Mouse (Mus musculus) urinary bladder, postnatal 36 days (tissue): ENCODE measurements around the gene Coq10b.
A peak's percentile ranks its signal among the peaks of the same experiment; 100 is the strongest.
"Not testable (repeated sequence)": the region's sequence is repeated elsewhere in the genome, so short reads cannot be mapped to it uniquely, and the experiment has no call there.

Source experiments
- DNase-seq, 2 experiments: peaks; one replicate each; pipeline ENCODE4 v3.0.0; 2022; ENCODE audit warnings: low spot score in 2 of 2, mixed read lengths in 1 of 2

Gene Coq10b

DNA sequence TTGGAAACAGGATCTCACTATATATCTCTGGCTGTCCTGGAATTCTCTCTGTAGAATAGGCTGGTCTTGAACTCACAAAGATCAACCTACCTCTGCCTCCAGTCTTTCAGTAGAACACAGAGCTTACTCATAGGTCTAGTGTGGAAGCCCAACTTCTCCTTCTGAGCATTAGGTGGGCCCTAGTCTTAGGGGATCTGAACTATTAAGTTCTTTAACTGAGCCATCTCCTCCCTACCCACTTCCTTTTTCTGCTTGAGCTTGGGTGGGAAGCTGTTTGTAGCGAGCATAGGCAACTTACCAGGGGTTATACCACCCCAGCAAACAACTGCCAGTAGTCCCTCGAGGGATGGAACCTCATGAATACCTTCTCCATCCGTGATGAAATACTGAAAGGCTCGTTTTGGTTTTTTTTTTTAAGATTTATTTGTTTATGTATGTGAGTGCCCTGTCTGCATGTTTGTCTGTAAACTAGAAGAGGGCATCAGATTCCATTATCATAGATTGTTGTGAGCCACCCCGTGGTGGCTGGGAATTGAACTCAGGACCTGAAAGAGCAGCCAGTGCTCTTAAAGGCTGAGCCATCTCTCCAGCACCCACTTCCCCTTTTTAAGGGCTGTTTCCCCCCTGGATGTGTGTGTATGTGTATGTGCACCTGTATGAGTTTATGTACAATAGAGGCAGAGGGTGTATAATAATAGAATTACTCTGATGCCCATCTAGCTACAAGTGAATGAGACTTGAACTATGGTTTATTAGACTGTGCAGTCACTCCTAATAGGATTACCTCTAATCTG is 2.9 kb downstream of the Coq10b start:
- DNase-seq = no peak

DNA sequence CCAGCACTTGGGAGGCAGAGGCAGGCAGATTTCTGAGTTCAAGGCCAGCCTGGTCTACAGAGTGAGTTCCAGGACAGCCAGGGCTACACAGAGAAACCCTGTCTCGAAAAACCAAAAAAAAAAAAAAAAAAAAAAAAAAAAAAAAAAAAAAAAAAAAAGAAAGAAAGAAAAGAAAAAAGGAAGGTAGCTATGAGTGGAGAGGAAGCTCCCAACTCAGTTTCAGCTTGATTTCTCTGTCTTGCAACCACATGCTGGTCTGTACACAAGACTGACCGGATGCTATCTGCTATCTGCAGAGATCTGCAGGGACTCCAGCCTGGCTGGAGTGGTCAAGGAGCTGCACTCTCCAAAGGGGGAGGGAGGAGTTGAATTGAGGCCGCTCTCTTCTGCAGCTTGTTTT is 5.8 kb downstream of the Coq10b start:
- not testable (repeated sequence) for DNase-seq

DNA sequence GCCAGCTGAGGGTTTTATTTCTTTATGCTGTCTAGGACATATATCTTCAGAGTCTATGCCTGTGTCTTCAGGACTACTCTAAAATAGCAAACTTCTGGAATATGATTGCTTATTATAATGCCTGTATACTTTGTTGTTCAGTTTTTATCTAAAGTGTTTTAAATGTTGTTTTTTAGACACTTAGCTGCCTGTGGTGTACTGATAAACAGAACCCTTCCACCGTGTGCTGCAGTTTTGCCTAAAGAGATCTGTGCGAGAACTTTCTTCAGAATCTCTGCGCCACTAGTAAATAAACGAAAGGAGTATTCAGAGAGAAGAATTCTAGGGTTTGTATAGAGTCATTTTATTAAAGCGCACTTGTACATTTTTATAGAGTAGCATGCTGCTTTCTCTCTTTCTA is 8.5 kb downstream of the Coq10b start:
- DNase-seq = no peak

DNA sequence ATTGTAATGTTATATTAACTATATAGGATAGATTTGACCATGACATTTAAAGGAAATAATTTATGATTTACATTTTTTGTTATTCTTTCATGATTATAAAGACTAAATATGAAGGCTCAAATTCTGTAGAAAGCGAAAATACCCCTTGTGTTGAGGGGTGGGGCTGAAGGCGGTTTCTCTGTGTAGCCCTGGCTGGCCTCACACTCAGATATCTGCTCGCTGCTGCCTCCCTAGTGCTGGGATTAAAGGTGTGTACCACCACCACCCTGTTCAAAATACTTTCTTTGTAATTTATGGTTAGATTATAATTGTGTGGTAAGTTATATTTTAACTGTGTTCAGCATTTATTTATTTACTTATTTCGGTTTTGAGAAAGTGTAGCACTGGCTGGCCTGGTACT is 9.2 kb downstream of the Coq10b start:
- DNase-seq = no peak

DNA sequence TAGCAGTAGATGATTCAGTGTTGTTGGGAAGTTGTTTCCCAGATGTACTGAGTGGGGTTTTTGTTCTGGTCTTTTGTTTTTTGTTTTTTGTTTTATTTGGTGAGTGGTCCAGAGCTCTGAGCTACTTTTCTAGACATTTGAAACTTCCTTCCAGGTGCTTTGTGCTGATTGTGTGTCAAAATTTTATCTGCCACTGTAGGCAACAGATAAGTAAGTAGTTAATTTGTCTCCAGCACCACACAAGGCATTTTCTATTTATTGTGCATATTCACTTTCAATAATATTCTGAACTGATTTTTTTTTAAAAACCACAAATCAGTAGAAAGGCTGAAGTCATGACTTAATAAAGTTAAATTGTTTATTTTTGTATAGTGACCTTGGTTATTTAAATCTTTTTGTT is 19.8 kb downstream of the Coq10b start:
- not testable (repeated sequence) for DNase-seq

DNA sequence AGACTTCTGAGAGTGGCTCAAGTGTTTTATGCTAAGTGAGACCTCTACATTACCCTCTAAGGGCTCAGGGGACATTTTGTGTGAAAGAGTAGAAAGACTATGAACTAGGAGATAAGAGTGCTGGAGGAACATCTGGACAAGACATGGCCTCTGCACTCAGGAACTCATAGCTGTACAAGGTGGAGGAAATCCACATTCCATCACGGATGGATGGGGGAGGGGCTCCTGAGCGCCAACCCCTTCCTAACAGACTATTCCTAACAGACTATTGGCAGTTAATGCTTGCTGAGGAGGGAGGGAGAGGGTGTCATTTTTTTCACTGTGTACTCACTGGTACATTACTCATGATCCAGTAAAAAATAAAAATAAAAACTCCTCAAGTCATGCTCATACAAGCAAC is 22.2 kb downstream of the Coq10b start:
- no peak for DNase-seq

DNA sequence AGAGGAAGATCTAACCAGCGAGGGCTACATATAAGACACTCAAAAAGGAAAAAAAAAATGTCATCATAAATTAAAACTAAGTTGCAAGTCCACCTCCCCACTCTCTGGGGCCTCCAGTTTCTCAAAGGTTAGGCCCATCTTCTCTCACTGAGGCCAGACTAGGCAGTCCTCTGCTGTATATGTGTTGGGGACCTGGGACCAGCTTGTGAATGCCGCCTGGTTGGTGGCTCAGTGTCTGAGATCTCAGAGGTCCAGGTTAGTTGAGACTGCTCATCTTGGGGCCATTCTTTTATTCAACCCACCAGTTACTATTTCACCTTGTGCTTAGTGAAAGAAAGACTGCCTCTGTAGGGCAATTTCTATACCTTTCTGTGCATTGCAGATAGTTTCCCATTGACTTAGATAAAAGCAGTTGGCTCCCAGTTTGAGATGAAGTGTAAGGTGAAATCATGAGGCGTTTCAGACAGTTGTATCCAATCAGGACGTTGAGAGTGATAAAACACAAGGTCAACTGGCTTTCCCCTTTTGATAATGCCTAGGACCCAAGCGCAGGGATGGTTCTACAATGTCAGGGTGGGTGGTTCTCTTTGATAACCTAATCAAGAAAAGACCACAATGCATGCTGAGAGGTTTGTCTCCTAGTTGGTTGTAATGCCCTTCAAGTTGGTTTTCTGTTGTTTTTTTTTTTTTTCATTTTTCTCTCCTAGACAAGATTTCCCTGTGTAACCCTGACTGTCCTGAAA is 23.3 kb downstream of the Coq10b start:
- no peak for DNase-seq

DNA sequence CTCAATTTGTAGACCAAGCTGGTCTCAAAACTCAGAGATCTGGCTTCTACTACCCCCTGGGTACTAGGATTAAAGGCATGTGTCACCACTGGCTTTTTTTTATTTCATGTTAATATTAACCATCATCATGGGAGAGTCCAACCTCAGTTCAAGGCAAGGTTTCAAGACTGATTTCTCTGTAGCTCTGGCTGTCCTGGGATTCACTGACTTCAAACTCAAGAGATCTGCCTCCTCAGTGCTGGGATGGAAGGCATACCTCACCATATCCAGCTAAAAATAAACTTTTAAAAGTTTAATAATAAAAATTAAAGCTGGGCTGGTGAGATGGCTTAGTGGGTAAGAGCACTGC is 23.8 kb downstream of the Coq10b start:
- DNase-seq = no peak

DNA sequence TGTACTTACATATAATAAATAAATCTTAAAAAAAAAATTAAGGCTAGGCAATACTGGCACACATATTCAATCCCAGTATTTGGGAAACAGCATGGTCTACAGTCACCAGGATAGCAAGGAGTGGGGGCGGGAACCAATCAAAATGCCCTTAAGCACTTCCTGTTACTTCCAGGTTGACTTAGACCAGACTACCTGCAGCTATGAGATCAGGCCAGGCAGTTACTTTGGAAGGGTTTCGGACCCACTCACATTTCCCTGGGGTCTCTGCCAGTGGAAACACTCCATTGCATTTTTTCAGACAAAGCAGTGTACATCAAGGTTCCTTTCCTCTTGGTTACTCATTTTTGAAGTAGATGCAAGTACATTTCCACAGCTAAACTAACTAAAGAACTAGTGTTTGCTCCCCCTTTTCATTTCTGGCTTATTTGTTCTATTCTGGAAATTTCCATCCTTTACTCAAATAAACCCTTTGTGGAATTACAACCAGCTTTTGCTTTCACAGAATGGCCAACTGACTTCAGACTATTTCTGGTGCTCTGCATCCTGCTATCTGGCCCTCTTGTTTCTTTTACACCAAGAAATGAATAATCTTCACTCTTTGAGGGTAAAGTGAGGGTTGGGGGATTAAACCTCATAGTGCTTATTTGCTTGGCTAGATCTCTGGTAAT is 24.4 kb downstream of the Coq10b start:
- DNase-seq = no peak

DNA sequence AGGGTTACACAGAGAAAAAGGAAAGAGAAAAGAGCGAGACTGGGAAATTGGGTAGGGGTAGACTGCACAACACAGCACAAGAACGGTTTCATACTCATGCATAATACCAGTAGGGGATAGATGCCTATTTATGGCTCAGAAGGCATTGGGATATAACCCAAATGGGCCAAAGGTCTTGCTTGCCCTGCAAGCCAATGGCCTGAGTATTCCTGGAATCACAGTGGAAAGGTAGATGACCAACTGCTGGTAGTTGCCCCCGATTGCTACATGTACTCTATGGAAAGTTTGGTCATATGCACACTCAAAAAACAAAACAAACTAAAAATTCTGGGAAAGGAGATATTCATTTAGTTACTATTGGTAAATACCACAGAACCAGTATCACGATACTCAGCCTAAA is 27.1 kb downstream of the Coq10b start:
- DNase-seq = no peak

DNA sequence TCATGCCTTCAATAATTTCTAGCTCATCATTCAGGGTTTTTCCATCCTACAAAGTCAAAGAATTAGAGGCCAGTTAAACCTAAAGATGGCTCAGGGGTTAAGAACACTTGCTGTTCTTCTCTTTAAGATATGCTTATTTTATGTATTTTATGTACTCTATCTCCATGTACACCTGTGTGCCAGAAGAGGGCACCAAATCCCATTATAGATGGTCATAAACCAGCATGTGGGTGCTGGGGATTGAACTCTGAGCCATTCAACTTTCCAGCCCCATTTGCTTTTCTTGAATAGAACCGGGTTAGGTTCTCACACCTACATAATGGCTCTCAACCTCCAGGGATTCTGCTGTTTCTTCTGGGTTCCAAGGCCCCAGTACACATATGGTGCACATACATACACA is 29.5 kb downstream of the Coq10b start:
- DNase-seq = no peak

DNA sequence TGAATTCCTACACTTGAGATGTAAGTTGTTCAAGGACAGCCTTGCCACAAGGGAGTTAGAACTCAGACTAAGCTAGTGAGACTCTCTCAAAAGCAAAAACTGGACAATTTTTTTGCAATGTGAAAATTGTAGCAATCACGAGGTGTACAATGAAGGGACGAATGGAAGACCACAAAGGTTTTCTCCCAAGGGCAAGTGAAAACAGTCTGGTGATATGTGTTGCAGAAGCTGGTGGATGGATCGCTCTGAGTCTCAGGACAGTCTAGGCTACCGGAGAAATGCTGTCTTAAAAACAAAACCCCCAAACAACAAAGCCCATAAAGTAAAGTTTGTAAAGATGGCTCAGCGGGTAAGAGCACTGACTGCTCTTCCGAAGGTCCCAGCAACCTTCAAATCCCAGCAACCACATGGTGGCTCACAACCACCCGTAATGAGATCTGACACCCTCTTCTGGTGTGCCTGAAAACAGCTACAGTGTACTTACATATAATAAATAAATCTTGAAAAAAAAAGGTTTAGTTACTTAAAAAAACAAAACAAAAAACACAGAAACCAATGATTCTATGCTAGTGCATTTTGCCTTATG is 33.3 kb downstream of the Coq10b start:
- no peak for DNase-seq

DNA sequence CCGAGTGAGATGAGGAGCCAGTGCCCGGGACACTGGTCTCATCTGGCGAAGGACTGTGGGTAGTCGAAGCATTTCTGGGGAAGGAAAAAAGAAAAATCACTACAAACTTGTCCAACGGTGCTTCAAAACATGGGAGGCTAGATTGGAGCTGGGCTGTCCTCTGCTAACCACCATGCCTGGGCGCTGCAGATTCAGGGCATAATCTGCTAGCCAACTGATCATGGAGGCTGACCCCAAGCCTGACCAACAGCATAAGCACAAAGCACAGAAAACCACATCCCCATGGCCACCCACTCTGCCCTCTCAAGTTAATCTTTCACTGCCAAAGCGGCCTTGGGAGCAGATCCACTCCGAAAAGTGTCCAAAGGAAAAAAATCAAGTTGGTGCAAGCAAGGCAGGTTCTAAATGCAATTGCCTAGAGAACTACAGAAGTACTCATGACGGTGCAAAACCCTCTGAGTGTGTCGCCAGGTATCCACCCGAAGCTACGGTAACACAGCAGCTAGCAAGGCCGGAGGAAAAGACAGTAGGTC is 34.4 kb downstream of the Coq10b start:
- peak; percentile 2 for DNase-seq

DNA sequence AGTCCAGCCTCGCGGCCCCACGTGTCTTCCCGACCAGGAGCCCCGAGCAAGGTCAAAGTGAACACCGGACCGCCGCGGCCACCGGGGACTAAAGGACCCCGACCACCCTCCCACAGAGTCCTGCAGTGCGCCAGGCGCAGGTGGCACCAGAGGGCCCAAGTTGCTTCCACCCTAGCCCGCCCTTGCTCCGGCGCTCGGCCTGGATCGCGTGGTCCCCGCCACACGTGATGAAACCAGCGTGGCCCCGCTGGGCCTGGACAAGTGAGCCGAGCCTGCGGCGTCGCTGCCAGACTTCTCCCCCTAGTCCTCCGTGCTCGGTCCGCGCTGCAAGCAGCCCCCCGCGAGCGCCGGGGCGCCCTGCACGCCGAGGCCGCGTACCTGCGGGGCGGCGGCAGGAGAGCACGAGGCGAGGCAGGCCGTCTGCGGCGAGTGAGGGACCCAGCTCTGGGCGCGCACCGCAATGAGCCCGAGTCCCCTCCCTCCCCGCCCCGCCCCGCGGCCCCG is 34.9 kb downstream of the Coq10b start:
- no peak for DNase-seq

DNA sequence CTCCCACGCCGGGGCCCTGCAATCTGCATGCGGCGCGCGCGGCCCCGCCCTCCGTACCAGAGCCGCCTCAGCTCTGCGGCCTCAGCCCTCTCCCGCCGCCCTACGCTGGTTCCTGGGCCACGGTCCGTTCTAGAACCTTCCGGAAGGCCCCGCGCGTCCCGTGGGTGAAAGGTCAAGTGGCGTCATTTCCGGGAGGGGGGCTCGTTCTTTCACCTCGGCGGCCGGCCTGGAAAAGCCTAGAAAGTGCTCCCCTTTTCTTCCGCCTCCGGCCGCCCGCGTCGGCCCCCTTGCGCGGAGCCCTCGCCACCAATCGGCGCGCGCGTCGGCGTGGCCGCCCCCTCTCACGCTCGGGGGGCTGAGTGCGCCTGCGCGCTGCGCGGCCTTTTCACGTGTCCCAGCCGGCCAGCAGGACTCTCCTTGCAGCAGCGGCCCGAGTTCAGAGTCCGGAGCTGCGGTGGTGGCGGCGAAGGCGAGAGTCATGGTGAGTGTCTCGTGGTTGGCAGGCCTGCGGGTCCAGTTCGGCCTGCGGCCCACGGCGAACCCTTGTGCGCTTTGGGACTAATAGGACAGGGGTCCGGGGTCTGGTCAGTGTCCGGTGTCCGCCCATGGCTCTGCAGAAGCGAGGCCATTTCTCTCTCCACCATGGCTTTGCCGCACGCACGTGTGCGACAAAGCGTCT is 35.5 kb downstream of the Coq10b start, which contains the start of the genes Hspe1 and Hspd1:
Gene Hspe1, plus strand, starts transcription at position 201 of the 679 bp plus-strand sequence.
Gene Hspd1, minus strand, starts transcription at position 312 of the 679 bp plus-strand sequence.
- peak; percentile 99 for DNase-seq

DNA sequence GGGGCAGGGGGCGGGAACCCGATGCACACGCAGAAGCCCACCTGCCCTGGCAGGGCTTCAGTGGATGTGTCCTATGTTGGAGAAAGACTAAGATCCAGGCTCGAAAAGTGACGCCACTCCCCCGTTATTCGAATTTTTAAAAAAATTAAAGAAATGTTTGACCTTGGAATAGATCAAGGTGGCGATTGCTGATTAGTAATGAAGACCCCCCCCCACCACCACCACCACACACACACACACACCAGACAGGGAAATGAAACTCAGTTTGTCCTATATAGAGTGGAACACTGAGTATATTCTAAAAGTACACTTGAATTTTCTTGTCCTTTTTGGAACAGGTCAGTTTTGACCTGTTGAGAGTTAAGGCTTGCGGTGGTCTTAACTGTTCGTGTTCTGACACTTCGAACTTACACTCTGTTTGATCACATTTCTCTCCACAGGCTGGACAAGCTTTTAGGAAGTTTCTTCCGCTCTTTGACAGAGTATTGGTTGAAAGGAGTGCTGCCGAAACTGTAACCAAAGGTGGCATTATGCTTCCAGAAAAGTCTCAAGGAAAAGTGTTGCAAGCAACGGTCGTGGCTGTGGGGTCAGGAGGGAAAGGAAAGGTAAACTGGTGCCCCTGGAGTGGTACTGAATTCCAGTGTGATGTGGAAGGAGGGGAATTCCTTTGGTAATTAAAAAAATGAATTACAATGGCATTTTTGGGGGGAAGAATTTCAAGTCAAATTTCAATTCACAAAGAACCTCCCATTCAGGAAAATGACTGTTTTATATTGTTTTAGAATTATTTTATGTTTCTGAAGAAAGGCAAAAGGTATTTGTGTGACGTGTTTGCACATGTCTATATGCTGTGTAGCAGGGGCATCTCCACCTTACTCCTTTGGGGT is 36.3 kb downstream of the Coq10b start:
- no peak for DNase-seq

DNA sequence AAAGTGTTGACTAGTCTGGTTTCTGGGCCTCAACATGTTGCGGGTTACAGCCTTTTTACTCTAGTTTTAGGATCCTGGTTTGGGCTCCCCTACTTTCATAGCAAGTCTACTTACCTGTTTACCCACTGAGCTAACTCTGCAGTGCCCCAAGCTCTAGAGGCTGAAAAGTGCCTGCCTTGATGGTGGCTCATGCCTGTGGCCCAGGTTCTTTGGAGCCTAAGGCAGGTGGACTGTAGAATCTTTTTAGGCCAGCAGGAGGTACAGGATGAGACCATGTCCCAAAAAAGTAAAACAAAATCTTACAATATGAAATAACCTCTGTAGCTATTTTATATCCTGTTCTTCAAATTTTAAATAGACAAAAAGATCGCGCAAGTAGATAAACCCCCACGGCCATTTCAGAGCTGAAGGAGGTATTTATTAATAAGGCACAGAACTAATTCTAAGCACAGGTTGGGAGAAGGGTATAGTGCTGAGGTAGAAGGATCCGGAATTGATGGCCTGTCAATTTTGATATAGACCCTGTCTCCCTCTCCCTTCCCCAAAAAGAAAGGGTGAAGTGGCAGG is 37.0 kb downstream of the Coq10b start:
- DNase-seq = no peak

DNA sequence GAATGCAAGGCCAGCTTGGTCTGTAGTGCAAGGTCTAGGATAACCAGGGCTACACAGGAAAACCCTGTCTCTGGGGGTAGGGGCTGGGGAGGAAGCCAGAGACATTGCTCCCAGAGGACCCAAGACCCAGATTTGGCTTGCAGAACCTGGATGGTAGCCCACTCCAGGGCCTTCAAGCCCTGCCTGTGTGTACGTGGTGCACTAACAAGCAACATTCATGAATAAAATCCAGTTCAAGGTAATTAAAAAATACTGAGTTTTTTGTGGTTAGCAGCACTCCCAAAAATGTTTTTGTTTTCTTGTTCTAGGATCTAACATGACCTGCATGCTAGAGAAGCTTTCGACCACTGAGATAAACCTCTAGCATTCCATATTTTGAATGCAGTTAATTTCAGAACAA is 39.5 kb downstream of the Coq10b start:
- DNase-seq = peak in 1 of 2 experiments; percentile 7

DNA sequence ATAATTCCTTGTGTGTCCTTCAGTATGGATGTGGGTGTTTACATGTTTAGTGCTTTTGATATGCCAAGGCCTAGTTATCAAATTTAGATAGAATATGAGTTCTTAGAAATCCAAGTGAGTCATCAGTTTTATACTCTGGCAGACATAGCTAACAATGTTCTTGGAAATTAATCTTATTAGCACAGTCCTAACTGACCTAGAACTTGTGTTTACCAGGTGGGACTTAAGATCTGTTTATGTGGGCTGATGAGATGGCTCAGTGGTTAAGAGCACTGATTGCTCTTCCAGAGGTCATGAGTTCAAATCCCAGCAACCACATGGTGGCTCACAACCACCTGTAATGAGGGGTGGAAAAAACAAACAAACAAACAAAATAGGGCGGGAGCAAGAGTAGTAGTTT is 39.9 kb downstream of the Coq10b start:
- DNase-seq = no peak
